Mouse (Mus musculus): ENCODE results near the gene Samd5. TPM values are rescaled to one million over a fixed set of nuclear protein-coding genes. Genes with fewer than 3 reads are reported as not detected.

Samd5 gene
- total RNA-seq, 2 experiments from 2014 or later = 9.2 to 11.0 TPM

DNA sequence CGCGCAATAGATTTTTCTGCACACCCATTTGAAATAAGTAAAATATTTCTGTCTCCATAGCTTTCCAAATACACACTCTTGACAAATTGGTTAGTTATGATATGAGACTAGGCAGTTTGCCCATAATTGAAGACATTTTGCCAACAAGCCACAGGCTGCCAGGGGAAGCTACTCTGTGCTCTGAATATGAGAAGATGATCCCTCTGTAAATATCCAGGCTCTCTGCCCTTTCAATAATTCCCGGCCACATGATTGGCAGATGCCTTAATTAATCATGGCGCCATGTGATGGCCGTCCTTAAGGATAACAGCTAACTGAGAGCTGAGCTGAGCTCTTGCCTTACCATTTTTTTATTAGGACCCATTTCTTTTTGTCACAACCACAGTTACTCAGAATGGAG, 69.4 kb downstream of the Samd5 start:
- Histone ChIP-seq H3K4me3 (no peak overlapping the region), H3K27ac (no peak overlapping the region)
- TF ChIP-seq CTCF (IDR thresholded peaks at IDR 0.05) = no peak
- no peak for DNase-seq (ENCODE audit: extremely low spot score in 1 of 2, low spot score in 2 of 2)
- intact Hi-C loops (cut with DNase I) = no loop called here

DNA sequence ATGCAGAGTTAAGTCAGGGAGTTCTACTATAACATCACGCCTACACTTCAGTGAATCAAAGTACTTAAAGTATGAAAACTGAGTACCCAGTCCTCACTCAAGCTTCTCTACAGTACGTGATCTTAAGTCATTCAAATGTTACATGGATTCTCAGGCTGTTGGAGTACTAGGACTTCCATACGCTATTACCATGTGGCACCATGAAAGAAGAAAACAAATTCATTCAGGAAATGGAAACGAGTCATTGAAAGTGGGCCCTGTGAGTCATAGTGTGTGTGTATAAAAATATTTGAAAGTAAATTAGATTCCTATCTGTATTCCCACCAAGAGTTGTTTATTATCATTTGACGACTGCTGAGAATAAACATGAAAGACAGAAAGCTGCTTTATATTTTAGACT, 71.7 kb downstream of the Samd5 start:
- DNase-seq (ENCODE audit: extremely low spot score in 1 of 2, low spot score in 2 of 2) = no peak
- Histone ChIP-seq H3K4me3 (no peak overlapping the region), H3K27ac (no peak overlapping the region)
- intact Hi-C loops (cut with DNase I) = loop anchor here (2.0 kb wide), 1 partner anchor 16 kb away; no protein-coding TSS in a partner anchor
- no peak for TF ChIP-seq CTCF (IDR thresholded peaks at IDR 0.05)

DNA sequence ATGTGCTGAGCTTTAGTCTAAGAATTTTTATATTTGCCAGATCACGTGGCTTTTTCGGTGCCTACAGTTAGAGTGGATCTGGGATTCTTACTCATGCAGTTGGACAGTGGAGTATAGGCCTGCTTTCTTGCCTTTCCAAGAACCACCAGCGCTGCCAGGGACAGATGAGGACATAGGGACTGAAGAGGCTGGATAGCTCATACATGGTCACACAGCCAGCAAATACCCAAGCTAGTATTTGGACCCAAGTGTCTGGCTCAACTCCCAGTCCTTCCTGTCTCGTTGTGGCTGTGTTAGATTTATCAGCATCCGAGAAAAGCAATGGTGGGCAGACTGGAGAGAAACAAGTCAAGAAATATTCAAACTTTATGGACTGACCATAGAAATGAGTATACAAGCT, 72.2 kb downstream of the Samd5 start:
- Histone ChIP-seq H3K4me3 (no peak overlapping the region), H3K27ac (no peak overlapping the region)
- TF ChIP-seq CTCF (IDR thresholded peaks at IDR 0.05) = no peak
- intact Hi-C loops (cut with DNase I) = loop anchor here (2.0 kb wide), 1 partner anchor 16 kb away; no protein-coding TSS in a partner anchor
- no peak for DNase-seq (ENCODE audit: extremely low spot score in 1 of 2, low spot score in 2 of 2)

GRCm38 (mm10) chr10:9602389-9602788, 72.6 kb downstream of the Samd5 start:
- no peak overlapping the region for H3K27ac ChIP-seq
- no peak overlapping the region for H3K4me3 ChIP-seq
- DNase-seq (ENCODE audit: extremely low spot score in 1 of 2, low spot score in 2 of 2) = no peak
- TF ChIP-seq CTCF (IDR thresholded peaks at IDR 0.05) = no peak
- intact Hi-C loops (cut with DNase I) = loop anchor here (2.0 kb wide), 1 partner anchor 16 kb away; no protein-coding TSS in a partner anchor

- no peak for TF ChIP-seq CTCF (IDR thresholded peaks at IDR 0.05)
- Histone ChIP-seq H3K27ac (no peak overlapping the region), H3K4me3 (no peak overlapping the region)
- DNase-seq (ENCODE audit: extremely low spot score in 1 of 2, low spot score in 2 of 2) = no peak
- intact Hi-C loops (cut with DNase I) = no loop called here
Observed at GRCm38 (mm10) chr10:9596228-9596627, 78.8 kb downstream of the Samd5 start.

GRCm38 (mm10) chr10:9594666-9595065, 80.3 kb downstream of the Samd5 start:
- Histone ChIP-seq H3K27ac (no peak overlapping the region), H3K4me3 (no peak overlapping the region)
- TF ChIP-seq CTCF (IDR thresholded peaks at IDR 0.05) = no peak
- DNase-seq (ENCODE audit: extremely low spot score in 1 of 2, low spot score in 2 of 2) = no peak
- intact Hi-C loops (cut with DNase I) = no loop called here

- DNase-seq (ENCODE audit: extremely low spot score in 1 of 2, low spot score in 2 of 2) = no peak
Observed at GRCm38 (mm10) chr10:9590606-9591005, 84.4 kb downstream of the Samd5 start.

DNA sequence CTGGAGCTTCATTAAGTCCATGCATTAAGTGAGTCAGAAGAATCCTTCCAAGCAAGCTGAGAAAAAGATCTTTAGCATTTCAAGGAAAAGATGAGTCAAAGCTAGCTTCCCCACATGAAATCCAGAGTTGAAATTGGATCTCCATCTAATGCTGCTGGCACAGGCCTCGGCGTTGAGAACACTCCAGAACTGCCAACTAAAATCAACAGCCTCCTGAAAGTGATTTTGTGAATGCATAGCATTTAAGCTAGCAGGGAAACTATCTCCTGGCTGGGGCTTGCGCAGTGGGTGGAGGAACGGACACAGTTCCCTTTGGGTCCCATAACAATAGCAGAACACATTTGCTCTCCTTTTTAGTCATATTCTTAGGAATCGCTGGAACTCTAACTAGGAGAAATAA, 88.7 kb downstream of the Samd5 start:
- H3K4me3 ChIP-seq = no peak overlapping the region
- intact Hi-C loops (cut with DNase I) = loop anchor here (2.0 kb wide), 1 partner anchor 16 kb away; no protein-coding TSS in a partner anchor
- peak overlapping the region; percentile 33; the same call in 1 of the 2 replicates for H3K27ac ChIP-seq
- DNase-seq (ENCODE audit: extremely low spot score in 1 of 2, low spot score in 2 of 2) = peak in 1 of 2 experiments; percentile 40
- no peak for TF ChIP-seq CTCF (IDR thresholded peaks at IDR 0.05)

More at GRCm38 (mm10) chr10:9590606-9591005, 84.4 kb downstream of the Samd5 start:
- Histone ChIP-seq H3K4me3 (no peak overlapping the region), H3K27ac (no peak overlapping the region)
- intact Hi-C loops (cut with DNase I) = no loop called here
- no peak for TF ChIP-seq CTCF (IDR thresholded peaks at IDR 0.05)

DNA sequence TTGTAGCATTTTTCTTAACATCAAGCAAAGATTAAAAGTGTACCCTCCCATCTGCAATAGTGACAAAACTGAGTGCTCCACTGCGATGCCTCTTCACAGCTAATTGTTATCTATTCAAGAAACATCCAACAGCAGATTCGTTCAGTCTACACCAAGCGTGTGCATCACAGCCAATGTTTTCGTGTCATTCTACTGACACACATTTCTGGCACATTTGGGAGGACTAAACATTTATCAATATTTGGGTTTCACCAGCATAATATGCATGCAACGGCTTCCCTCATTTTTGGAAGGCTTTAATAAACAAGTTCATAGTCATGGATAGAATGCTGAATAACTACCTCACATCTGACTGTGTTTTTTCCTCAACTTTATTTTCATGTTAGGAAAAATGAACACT, 95.6 kb downstream of the Samd5 start:
- H3K4me3 ChIP-seq = no peak overlapping the region
- intact Hi-C loops (cut with DNase I) = loop anchor here (5.0 to 10.0 kb wide), 2 partner anchors 175 to 527 kb away; no protein-coding TSS in a partner anchor
- TF ChIP-seq CTCF (IDR thresholded peaks at IDR 0.05) = no peak
- no peak for DNase-seq (ENCODE audit: extremely low spot score in 1 of 2, low spot score in 2 of 2)
- no peak overlapping the region for H3K27ac ChIP-seq

GRCm38 (mm10) chr10:9575605-9576004, 99.4 kb downstream of the Samd5 start:
- TF ChIP-seq CTCF (IDR thresholded peaks at IDR 0.05) = peak; percentile 77
- peak; percentile 31 to 70 for DNase-seq (ENCODE audit: extremely low spot score in 1 of 2, low spot score in 2 of 2)
- no peak overlapping the region for H3K4me3 ChIP-seq
- intact Hi-C loops (cut with DNase I) = loop anchor here (2.0 to 10.0 kb wide), 3 partner anchors 99 to 523 kb away; partner anchors contain the start of gene Samd5
- H3K27ac ChIP-seq = no peak overlapping the region

GRCm38 (mm10) chr10:9574135-9574534, 100.9 kb downstream of the Samd5 start:
- no peak for TF ChIP-seq CTCF (IDR thresholded peaks at IDR 0.05)
- Histone ChIP-seq H3K4me3 (no peak overlapping the region), H3K27ac (no peak overlapping the region)
- no peak for DNase-seq (ENCODE audit: extremely low spot score in 1 of 2, low spot score in 2 of 2)
- intact Hi-C loops (cut with DNase I) = loop anchor here (2.0 to 10.0 kb wide), 2 partner anchors 101 to 181 kb away; partner anchors contain the start of gene Samd5

Other genes starting within 250 kb of the Samd5 start
- 100 to 1,000 TPM; 110 to 120 TPM for gene Stxbp5, start 225.9 kb upstream of the Samd5 start, total RNA-seq (2021)